Mouse (Mus musculus): ENCODE measurements around the gene Eif2ak3. TPM values are rescaled to one million over a fixed set of nuclear protein-coding genes. Genes with fewer than 3 reads are reported as not detected.
A peak's percentile ranks its signal among the peaks of the same experiment; 100 is the strongest.

Eif2ak3 gene
- polyA plus RNA-seq, 1 experiment = 12.1 TPM

DNA sequence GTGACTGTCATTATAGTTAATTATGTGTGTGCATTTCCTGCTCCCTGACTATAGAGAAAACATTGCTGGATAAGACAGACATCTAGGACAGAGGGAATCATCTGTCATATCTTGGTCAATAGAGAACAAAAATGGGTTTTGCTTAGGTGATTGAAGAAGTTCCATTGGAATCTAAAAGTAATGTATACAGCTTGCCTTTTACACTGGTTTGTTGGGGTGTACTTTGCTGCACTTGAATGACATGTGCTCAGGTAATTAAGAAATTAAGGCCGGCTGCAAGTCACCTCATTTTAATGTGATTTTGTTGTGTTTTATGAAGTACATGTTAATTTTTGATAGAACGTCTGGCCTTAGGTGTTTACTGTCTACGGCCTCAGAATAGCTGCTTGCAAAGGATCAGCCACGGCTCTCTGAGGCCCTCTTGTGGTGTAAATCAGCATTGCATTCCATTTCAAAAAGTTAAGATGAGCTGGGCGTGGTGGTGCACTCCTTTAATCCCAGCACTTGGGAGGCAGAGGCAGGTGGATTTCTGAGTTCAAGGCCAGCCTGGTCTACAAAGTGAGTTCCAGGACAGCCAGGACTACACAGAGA is 36.5 kb downstream of the Eif2ak3 start:
- DNase-seq (ENCODE audit: low read depth, low spot score) = peak; percentile 67
- 6% methylated on average over 5 of the region's 5 CpGs for WGBS

GRCm38 (mm10) chr6:70887993-70888392 is 43.7 kb downstream of the Eif2ak3 start:
- 92% methylated on average over 11 of the region's 11 CpGs for WGBS
- DNase-seq (ENCODE audit: low read depth, low spot score) = no peak

DNA sequence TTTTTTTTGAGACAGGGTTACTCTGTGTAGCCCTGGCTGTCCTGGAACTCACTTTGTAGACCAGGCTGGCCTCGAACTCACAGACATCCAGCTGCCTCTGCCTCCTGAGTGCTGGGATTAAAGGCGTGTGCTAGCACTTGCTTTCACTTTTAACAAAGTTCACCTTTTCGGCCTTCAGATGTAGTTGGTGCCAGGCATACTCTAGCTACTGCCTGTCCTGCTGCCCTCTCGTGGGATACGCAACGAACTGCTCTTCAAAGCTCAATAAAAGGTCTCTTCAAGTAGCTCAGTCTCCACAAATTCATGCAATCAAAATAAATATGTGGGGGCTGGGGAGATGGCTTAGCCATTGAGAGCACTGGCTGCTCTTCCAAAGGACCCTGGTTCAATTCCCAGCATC is 53.9 kb downstream of the Eif2ak3 start:
- 76% methylated on average over 6 of the region's 6 CpGs for WGBS
- no peak for DNase-seq (ENCODE audit: low read depth, low spot score)

DNA sequence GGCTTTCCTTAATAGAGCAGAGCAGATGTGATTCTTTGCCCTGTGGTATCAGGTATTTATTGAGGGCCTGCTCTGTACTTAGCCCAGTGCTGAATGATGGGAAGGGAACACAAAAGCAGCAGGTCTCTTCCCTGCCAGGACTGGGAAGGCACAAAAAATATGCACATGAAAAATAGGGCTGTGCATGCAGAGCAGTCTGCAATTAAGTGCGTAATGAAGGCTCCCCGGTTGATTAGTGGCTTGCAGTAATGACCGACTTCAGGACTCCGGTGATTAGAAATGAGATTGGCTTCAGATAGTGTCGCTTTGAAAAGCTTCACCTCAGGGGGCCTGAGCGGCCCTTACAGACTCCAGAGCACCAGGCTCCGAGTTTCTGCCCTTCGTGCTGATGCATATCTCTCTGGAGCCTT is 55.3 kb downstream of the Eif2ak3 start:
- 78% methylated on average over 8 of the region's 8 CpGs for WGBS

DNA sequence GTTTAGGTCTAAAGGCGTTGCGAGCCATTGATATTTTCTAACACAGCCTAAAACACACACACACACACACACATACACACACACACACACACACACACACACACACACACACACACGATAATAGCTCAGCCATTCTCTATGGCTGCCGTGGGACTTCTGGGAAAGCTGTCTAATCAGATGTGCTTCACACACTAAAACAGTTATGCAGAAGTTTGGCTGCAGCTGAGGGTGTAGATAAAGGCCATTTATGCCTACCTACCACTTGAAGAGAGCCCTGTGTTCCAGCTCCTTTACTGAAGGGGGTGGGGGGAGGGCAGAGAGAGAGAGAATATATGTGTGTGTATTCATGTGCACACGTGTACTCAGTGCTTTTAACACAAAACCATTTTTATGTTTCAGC is 59.4 kb downstream of the Eif2ak3 start:
- WGBS = 92% methylated on average over 5 of the region's 5 CpGs

More for the DNA sequence above, 55.3 kb downstream of the Eif2ak3 start:
- no peak for DNase-seq (ENCODE audit: low read depth, low spot score)

DNA sequence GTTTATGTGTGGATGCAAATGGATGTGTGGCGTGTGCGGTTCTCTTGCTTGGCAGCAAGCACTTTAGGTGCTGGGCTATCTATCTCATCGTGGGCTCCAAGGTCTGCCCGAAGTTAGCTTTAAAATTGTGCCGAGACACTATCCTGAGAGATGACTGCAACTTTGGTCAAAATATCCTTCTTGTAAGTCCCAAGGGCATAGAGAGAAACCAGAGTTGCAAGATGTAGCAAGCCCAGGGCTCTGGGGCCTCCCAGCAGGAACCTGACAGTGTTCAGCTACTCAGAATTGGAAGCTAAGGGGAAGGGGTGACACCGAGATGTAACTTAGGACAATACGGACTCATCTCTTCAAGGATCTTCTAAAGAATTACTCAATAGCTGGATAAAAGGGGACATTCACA is 65.3 kb downstream of the Eif2ak3 start:
- DNase-seq (ENCODE audit: low read depth, low spot score) = no peak

More for the DNA sequence above, 59.4 kb downstream of the Eif2ak3 start:
- DNase-seq (ENCODE audit: low read depth, low spot score) = no peak

DNA sequence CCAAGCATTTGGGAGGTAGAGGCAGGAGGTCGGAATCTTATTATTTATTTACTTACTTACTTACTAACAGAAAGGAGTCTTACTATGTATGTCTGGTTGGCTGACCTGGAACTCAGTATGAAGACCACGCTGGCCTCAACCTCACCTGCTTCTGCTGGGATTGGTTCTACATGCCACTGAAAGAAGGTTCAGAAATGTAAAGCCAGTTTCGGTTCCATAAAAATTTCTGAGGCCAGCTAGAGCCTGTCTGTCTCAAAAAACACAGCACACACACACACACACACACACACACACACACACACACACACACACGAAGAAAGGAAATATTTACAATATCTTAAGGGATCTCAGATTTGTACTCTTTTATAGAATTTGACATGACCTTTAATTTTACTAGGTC is 66.0 kb downstream of the Eif2ak3 start:
- 44% methylated on average over 4 of the region's 4 CpGs for WGBS
- no peak for DNase-seq (ENCODE audit: low read depth, low spot score)

More for the DNA sequence above, 65.3 kb downstream of the Eif2ak3 start:
- 91% methylated on average over 7 of the region's 7 CpGs for WGBS

DNA sequence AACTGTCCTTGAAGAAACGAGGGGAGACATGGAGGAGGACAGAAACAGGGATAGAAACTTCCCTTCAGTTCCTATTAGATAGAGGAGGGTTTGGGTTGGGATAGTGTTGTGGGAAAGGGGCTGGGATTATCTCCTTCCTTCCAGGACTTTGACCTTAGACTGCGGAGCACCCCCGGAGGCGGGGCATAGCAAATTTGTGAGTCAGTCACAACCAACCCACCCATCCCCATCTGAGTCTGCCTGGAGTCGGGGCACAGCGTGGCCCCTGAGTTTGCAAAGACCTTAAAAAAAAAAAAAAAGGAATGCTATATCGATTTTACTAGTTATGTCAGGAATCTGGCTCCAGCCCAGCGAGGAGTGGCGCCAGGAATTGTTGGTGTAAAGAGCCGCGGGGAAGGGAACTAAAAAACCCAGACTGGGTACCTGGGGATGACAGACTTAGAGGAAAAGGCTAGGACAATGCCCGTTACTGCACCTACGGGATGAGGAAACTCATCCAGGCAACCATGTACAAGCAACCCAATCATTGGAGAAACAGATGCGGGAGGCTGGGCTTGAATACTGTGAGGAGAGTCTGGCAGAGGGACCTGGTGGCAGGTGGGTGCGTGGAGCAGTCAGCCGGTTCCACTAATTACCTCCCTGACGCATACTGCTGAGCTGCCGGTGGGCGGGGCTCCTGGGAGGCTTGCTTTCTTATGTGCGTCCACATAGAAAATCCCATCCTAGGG is 67.5 kb downstream of the Eif2ak3 start:
- DNase-seq (ENCODE audit: low read depth, low spot score) = no peak
- 5% methylated on average over 20 of the region's 20 CpGs for WGBS

- 60% methylated on average over 7 of the region's 7 CpGs for WGBS
- DNase-seq (ENCODE audit: low read depth, low spot score) = no peak
These were observed 68.1 kb downstream of the Eif2ak3 start for GRCm38 (mm10) chr6:70912396-70912765.

DNA sequence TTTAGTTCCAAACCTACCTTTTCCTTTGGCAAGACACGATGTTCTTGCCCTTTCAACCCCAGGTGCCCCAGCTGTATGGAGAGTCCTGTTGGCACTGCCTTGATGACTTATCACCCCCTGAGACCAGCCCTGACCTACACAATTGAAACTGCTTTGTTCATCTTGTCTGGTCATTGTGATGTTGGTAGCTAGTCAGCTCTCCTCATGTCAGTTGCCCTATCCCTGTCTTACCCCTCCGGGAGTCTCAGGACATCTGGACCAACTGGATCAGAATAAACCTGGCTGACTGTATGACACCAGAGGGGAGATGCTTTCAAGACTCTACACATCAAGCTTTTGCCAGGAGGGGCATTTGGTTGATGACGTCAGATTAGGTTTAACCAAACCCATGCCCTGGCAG is 74.5 kb downstream of the Eif2ak3 start, which contains the start of gene Tex37:
Gene Tex37, minus strand, starts transcription at position 101 of the 400 bp plus-strand sequence.
- no peak for DNase-seq (ENCODE audit: low read depth, low spot score)
- 80% methylated on average over 3 of the region's 3 CpGs for WGBS

DNA sequence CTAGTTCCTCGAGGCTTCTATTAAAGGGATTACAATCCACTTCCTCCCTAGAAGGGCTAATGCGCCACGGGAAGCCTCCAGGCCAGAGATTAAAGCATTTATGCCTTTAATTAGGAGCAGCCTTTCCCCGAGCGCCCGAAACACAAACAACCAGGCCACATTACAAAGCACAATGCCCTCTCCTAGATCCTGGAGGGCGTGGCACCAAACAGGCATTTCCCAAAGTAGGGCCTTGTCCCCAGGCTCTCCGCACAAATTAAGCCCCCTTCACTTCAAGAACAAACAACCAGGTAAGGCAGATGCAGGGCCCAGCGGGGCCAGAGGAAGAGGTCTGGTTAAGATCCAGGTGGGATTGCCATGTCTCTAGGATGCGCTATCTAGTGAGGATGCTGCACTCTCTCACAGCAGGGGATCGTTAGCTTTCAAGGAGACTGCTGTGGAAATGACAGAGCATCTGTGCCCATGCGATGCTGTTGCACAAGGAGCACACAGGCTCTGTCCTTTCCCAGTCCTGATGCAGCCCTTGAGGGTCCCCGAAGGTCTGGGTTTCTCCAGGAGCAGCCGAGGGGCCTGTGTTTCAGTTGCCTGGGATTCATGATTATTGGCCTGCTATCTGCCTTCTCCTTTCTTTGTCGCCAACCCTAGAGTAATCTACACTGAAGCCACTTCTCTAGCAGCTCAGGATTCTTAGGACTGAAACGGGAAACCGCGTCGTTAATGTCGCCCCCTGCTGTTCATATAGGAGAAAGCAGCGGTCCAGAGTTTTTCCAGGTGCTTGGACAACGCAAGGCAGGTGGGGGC is 77.2 kb downstream of the Eif2ak3 start:
- 15% methylated on average over 22 of the region's 22 CpGs for WGBS
- peak; percentile 6 for DNase-seq (ENCODE audit: low read depth, low spot score)

GRCm38 (mm10) chr6:70931801-70932200 is 87.5 kb downstream of the Eif2ak3 start:
- WGBS = 86% methylated on average over 2 of the region's 2 CpGs

GRCm38 (mm10) chr6:70953274-70953673 is 109.0 kb downstream of the Eif2ak3 start:
- 57% methylated on average over 7 of the region's 7 CpGs for WGBS
- DNase-seq (ENCODE audit: low read depth, low spot score) = no peak

More at GRCm38 (mm10) chr6:70931801-70932200, 87.5 kb downstream of the Eif2ak3 start:
- DNase-seq (ENCODE audit: low read depth, low spot score) = no peak

GRCm38 (mm10) chr6:70954040-70954439 is 109.7 kb downstream of the Eif2ak3 start:
- WGBS = 13% methylated on average over 6 of the region's 6 CpGs
- no peak for DNase-seq (ENCODE audit: low read depth, low spot score)

Other genes with a start within 250 kb of the Eif2ak3 start
- 18.7 and 21.6 TPM in 2 replicates for gene Rpia, start 52.3 kb upstream of the Eif2ak3 start, polyA plus RNA-seq (2012; rRNA removed)
- gene Tex37, start 74.4 kb downstream of the Eif2ak3 start, polyA plus RNA-seq (2012; rRNA removed) = not detected in 2 replicates
- not detected in 2 replicates for gene Foxi3, start 112.0 kb downstream of the Eif2ak3 start, polyA plus RNA-seq (2012; rRNA removed)

Data from large intestine, adult 2 months (tissue).